Mouse (Mus musculus) midbrain, embryonic 15.5 days (tissue): Measurements from ENCODE around the gene Tomm40l. TPM values are rescaled to one million over a fixed set of nuclear protein-coding genes. Genes with fewer than 3 reads are reported as not detected.
A peak's percentile ranks its signal among the peaks of the same experiment; 100 is the strongest.

Source experiments
- ATAC-seq: fragments of 200-750 bp; cut with Nextera tagmentation; replicated peaks from 2 replicates; pipeline ENCODE4 v1.8.0; 2017; ENCODE audit warnings: moderate TSS enrichment
- H3K27ac ChIP-seq: fragments of 300-500 bp; sonication (generic); 2 replicates; pipeline ENCODE4 v1.5.1; 2015; ENCODE audit warnings: mild to moderate bottlenecking, inconsistent platforms
- H3K27me3 ChIP-seq: fragments of 300-500 bp; sonication (generic); replicated peaks from 2 replicates; pipeline ENCODE4 v1.6.1; 2015; ENCODE audit warnings: inconsistent platforms
- H3K36me3 ChIP-seq: fragments of 300-500 bp; sonication (generic); replicated peaks from 2 replicates; pipeline ENCODE4 v1.6.1; 2015; ENCODE audit warnings: inconsistent platforms
- H3K4me1 ChIP-seq: fragments of 300-500 bp; sonication (generic); 2 replicates; pipeline ENCODE4 v1.6.1; 2015; ENCODE audit warnings: inconsistent platforms
- H3K4me2 ChIP-seq: fragments of 300-500 bp; sonication (generic); 2 replicates; pipeline ENCODE4 v1.6.1; 2015; ENCODE audit warnings: inconsistent platforms, mild to moderate bottlenecking, moderate library complexity
- H3K4me3 ChIP-seq: fragments of 300-500 bp; sonication (generic); 2 replicates; pipeline ENCODE4 v1.5.1; 2015; ENCODE audit warnings: mild to moderate bottlenecking, inconsistent platforms
- H3K9ac ChIP-seq: fragments of 300-500 bp; sonication (generic); 2 replicates; pipeline ENCODE4 v1.6.1; 2015; ENCODE audit warnings: mild to moderate bottlenecking, inconsistent platforms
- H3K9me3 ChIP-seq: fragments of 300-500 bp; sonication (generic); 2 replicates; pipeline ENCODE4 v1.6.1; 2016; ENCODE audit warnings: inconsistent platforms
- WGBS: fragments of 180-500 bp; shearing (Covaris S2); methylation state at CpG from one replicate; pipeline ENCODE4 v1.1.7; 2015; ENCODE audit warnings: mixed read lengths; 5-methylcytosine and 5-hydroxymethylcytosine counted together
- polyA plus RNA-seq: library from polyadenylated mRNA; unstranded; fragments of >200 nt; fragmentation: Nextera tagmentation; extraction: Ambion mirVana; gene quantifications from 2 replicates; pipeline ENCODE4 v1.2.1, GENCODE M21; 2015

Tomm40l gene
- 48.1 and 56.5 TPM in 2 replicates for polyA plus RNA-seq

GRCm38 (mm10) chr1:171222238-171223155 is at the start of gene Tomm40l:
TSS of gene Tomm40l (minus strand) at chr1:171222514.
- H3K9me3 ChIP-seq: no peaks in the 10 kb centered on the region
- H3K36me3 ChIP-seq: peaks cover 5% of the 10 kb centered on the region; the same call in 1 of the 2 replicates
- H3K4me2 ChIP-seq: peak within 1 kb of the TSS; percentile 78
- no peaks in the 10 kb centered on the region for H3K27me3 ChIP-seq
- peak within 1 kb of the TSS; percentile 54 for H3K9ac ChIP-seq
- H3K4me3 ChIP-seq: peak within 1 kb of the TSS; percentile 69
- H3K4me1 ChIP-seq: peaks cover 20% of the 10 kb centered on the region
- 1% methylated on average over 28 of the region's 28 CpGs for WGBS
- H3K27ac ChIP-seq: peak within 1 kb of the TSS; percentile 70
- ATAC-seq: peak; percentile 97

- H3K27ac ChIP-seq: no peak overlapping the region
- WGBS: 97% methylated on average over 3 of the region's 3 CpGs
- no peaks in the 10 kb centered on the region for H3K27me3 ChIP-seq
- no peak overlapping the region for H3K9ac ChIP-seq
- H3K36me3 ChIP-seq: peaks cover 41% of the 10 kb centered on the region
- ATAC-seq: no peak
- H3K4me2 ChIP-seq: no peak overlapping the region
- H3K4me1 ChIP-seq: peaks cover 28% of the 10 kb centered on the region
- no peak overlapping the region for H3K4me3 ChIP-seq
- no peaks in the 10 kb centered on the region for H3K9me3 ChIP-seq
These were observed 49.8 kb upstream of the Tomm40l start for GRCm38 (mm10) chr1:171272086-171272485.

- peak overlapping the region; percentile 83; the same call in 1 of the 2 replicates for H3K4me3 ChIP-seq
- no peak overlapping the region for H3K9ac ChIP-seq
- H3K27me3 ChIP-seq: no peaks in the 10 kb centered on the region
- no peak overlapping the region for H3K27ac ChIP-seq
- H3K4me2 ChIP-seq: peak overlapping the region; percentile 95
- H3K4me1 ChIP-seq: peaks cover 28% of the 10 kb centered on the region
- peaks cover 38% of the 10 kb centered on the region for H3K36me3 ChIP-seq
- ATAC-seq: no peak
- H3K9me3 ChIP-seq: no peaks in the 10 kb centered on the region
- 70% methylated on average over 10 of the region's 10 CpGs for WGBS
These were observed 49.3 kb upstream of the Tomm40l start for GRCm38 (mm10) chr1:171271622-171272021.

GRCm38 (mm10) chr1:171271196-171271595 is 48.9 kb upstream of the Tomm40l start:
- H3K4me2 ChIP-seq: peak overlapping the region; percentile 95
- H3K9ac ChIP-seq: peak overlapping the region; percentile 88
- H3K27me3 ChIP-seq: no peaks in the 10 kb centered on the region
- H3K9me3 ChIP-seq: no peaks in the 10 kb centered on the region
- peak overlapping the region; percentile 83 for H3K4me3 ChIP-seq
- H3K36me3 ChIP-seq: peaks cover 35% of the 10 kb centered on the region
- no peak overlapping the region for H3K27ac ChIP-seq
- no peak for ATAC-seq
- WGBS: 61% methylated on average over 9 of the region's 9 CpGs
- H3K4me1 ChIP-seq: peaks cover 28% of the 10 kb centered on the region

GRCm38 (mm10) chr1:171270573-171270900 is 48.2 kb upstream of the Tomm40l start:
- peak overlapping the region; percentile 83 for H3K4me3 ChIP-seq
- peaks cover 28% of the 10 kb centered on the region for H3K4me1 ChIP-seq
- H3K9ac ChIP-seq: peak overlapping the region; percentile 88
- H3K9me3 ChIP-seq: no peaks in the 10 kb centered on the region
- peaks cover 28% of the 10 kb centered on the region for H3K36me3 ChIP-seq
- 1% methylated on average over 13 of the region's 19 CpGs for WGBS
- H3K27ac ChIP-seq: peak overlapping the region; percentile 54
- peak; percentile 82 for ATAC-seq
- no peaks in the 10 kb centered on the region for H3K27me3 ChIP-seq
- peak overlapping the region; percentile 95 for H3K4me2 ChIP-seq

GRCm38 (mm10) chr1:171269848-171270572 is 47.7 kb upstream of the Tomm40l start, which contains the start of gene B4galt3:
TSS of gene B4galt3 (plus strand) at chr1:171270328.
- Histone ChIP-seq H3K4me3 (peak within 1 kb of the TSS; percentile 83), H3K9ac (peak within 1 kb of the TSS; percentile 88), H3K27ac (peak within 1 kb of the TSS; percentile 54), H3K4me2 (peak within 1 kb of the TSS; percentile 95), H3K27me3 (no peaks in the 10 kb centered on the region), H3K9me3 (no peaks in the 10 kb centered on the region), H3K36me3 (peaks cover 23% of the 10 kb centered on the region), H3K4me1 (peaks cover 28% of the 10 kb centered on the region)
- 3% methylated on average over 36 of the region's 36 CpGs for WGBS
- ATAC-seq: peak; percentile 95

GRCm38 (mm10) chr1:171268341-171268740 is 46.0 kb upstream of the Tomm40l start:
- Histone ChIP-seq H3K4me1 (peaks cover 31% of the 10 kb centered on the region), H3K4me2 (no peak overlapping the region), H3K9ac (no peak overlapping the region), H3K27ac (no peak overlapping the region), H3K36me3 (peaks cover 9% of the 10 kb centered on the region; the same call in 1 of the 2 replicates), H3K9me3 (no peaks in the 10 kb centered on the region), H3K27me3 (no peaks in the 10 kb centered on the region), H3K4me3 (no peak overlapping the region)
- 65% methylated on average over 1 of the region's 1 CpGs for WGBS
- no peak for ATAC-seq

- Histone ChIP-seq H3K36me3 (no peaks in the 10 kb centered on the region), H3K27ac (no peak overlapping the region), H3K9me3 (no peaks in the 10 kb centered on the region), H3K9ac (no peak overlapping the region), H3K27me3 (no peaks in the 10 kb centered on the region), H3K4me2 (no peak overlapping the region), H3K4me3 (no peak overlapping the region), H3K4me1 (peaks cover 27% of the 10 kb centered on the region)
- 83% methylated on average over 4 of the region's 4 CpGs for WGBS
- no peak for ATAC-seq
These were observed 43.8 kb upstream of the Tomm40l start for GRCm38 (mm10) chr1:171265971-171266744.

- H3K27me3 ChIP-seq: no peaks in the 10 kb centered on the region
- H3K4me2 ChIP-seq: peak overlapping the region; percentile 56
- no peaks in the 10 kb centered on the region for H3K36me3 ChIP-seq
- no peak overlapping the region for H3K9ac ChIP-seq
- 86% methylated on average over 3 of the region's 3 CpGs for WGBS
- peak overlapping the region; percentile 83 for H3K27ac ChIP-seq
- H3K4me3 ChIP-seq: peak overlapping the region; percentile 13; the same call in 1 of the 2 replicates
- peaks cover 14% of the 10 kb centered on the region for H3K4me1 ChIP-seq
- peak; percentile 5 for ATAC-seq
- no peaks in the 10 kb centered on the region for H3K9me3 ChIP-seq
These were observed 41.5 kb upstream of the Tomm40l start for GRCm38 (mm10) chr1:171263666-171264461.

GRCm38 (mm10) chr1:171263185-171263611 is 40.9 kb upstream of the Tomm40l start:
- peak overlapping the region; percentile 83 for H3K27ac ChIP-seq
- ATAC-seq: peak; percentile 96
- H3K4me2 ChIP-seq: peak overlapping the region; percentile 56
- H3K9me3 ChIP-seq: no peaks in the 10 kb centered on the region
- no peaks in the 10 kb centered on the region for H3K27me3 ChIP-seq
- no peaks in the 10 kb centered on the region for H3K36me3 ChIP-seq
- peak overlapping the region; percentile 13; the same call in 1 of the 2 replicates for H3K4me3 ChIP-seq
- WGBS: 0% methylated on average over 1 of the region's 2 CpGs
- peaks cover 14% of the 10 kb centered on the region for H3K4me1 ChIP-seq
- H3K9ac ChIP-seq: no peak overlapping the region; the same call in 1 of the 2 replicates

GRCm38 (mm10) chr1:171262594-171263130 is 40.3 kb upstream of the Tomm40l start:
- peak; percentile 83 for ATAC-seq
- Histone ChIP-seq H3K4me1 (peaks cover 14% of the 10 kb centered on the region), H3K9ac (peak overlapping the region; percentile 39), H3K4me2 (peak overlapping the region; percentile 56), H3K36me3 (no peaks in the 10 kb centered on the region), H3K27ac (peak overlapping the region; percentile 83), H3K4me3 (peak overlapping the region; percentile 30), H3K9me3 (no peaks in the 10 kb centered on the region), H3K27me3 (no peaks in the 10 kb centered on the region; the same call in 1 of the 2 replicates)
- 4% methylated on average over 8 of the region's 8 CpGs for WGBS
